Mouse (Mus musculus): ENCODE measurements at regions not wholly inside any gene's neighbourhood (a gene's known extent, or its start where the extent isn't known, plus 50 kb on each side); places are given as distances from the start of the nearest gene placed in this dataset.

DNA sequence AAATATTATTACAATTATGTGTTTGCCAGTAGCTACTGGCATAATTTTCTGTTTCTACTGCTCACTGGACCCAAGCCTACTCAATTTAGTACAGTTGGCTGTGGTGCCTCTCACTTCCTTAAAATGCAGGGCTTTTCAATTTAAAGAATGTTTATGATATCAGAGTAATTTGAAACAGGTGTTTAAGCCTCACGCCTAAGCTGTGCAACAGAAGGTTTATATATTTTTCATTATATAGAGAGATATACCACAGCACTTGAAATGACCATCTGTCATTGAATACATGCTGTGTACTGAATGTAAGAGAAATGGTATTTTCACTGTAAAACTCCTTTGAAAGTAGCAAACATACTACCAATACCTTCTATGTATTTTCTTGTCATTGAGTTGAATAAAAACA, 376.8 kb downstream of the Otol1 start:
- intact Hi-C loops (cut with DNase I) = no loop called here
- DNase-seq (ENCODE audit: low spot score in 2 of 2) = no peak

GRCm38 (mm10) chr3:70385961-70386360, 378.5 kb downstream of the Otol1 start:
- intact Hi-C loops (cut with DNase I) = no loop called here
- DNase-seq (ENCODE audit: low spot score in 2 of 2) = no peak

DNA sequence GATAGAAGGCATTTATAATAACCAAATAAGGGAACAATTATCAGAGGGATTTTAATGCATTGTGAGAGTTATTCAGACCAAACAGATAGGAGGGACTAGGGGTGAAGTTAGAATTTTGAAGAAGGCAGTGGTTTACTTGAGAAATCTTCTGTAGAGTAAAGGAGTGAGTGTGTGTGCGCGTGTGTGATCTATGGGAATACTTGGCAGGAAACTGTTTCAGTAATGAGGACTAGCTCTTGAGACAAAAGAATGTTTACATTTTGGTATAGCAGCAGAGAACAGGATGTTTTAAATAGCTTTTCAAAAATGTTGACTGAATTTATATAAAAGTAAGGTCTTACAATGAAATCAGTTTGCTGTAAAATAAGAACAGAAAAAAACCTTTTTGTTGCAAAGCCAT, 393.8 kb downstream of the Otol1 start:
- DNase-seq (ENCODE audit: low spot score in 2 of 2) = no peak
- intact Hi-C loops (cut with DNase I) = no loop called here

- DNase-seq (ENCODE audit: low spot score in 2 of 2) = no peak
These were observed 399.2 kb downstream of the Otol1 start for GRCm38 (mm10) chr3:70406571-70406970.

GRCm38 (mm10) chr3:70418273-70418672, 410.9 kb downstream of the Otol1 start:
- intact Hi-C loops (cut with DNase I) = no loop called here
- DNase-seq (ENCODE audit: low spot score in 2 of 2) = no peak

More at GRCm38 (mm10) chr3:70406571-70406970, 399.2 kb downstream of the Otol1 start:
- intact Hi-C loops (cut with DNase I) = no loop called here

DNA sequence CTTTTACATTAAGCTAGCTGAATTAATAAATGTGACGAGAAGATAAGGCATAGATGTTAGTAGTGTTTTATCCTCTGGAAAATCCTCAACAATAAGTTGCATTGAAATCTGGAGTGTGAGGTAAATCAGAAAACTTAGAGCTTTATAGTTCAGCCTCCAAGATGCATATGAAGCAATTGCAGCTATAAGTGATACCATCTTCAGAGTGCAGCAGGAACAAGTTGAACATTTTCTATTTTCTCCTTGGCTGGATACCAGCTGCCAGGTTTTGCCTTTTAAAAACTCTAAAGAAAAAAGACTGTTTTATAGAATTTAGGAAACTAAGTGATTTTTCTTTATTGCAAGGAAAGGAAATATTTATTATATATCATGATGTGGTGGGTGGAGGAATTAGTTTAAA, 414.6 kb downstream of the Otol1 start:
- DNase-seq (ENCODE audit: low spot score in 2 of 2) = peak; percentile 47 to 48
- intact Hi-C loops (cut with DNase I) = no loop called here

DNA sequence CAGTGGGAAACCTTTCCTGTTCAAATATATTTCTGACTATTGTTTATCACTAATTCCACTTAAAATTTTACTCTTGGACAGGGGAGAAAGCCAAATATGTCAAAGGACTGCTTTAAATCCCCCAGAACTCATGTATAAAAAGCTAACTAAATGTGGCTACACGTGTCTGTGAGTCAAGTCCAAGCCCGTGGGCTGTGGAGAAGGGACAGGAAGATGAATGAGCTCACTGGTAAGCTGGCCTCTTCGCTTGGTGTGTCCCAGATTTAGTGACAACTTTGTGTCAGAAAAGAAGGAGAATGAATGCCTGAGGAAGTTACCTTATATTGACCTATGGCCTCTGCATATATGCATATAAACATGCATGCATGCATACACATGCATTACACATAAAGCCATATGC, 415.3 kb downstream of the Otol1 start:
- DNase-seq (ENCODE audit: low spot score in 2 of 2) = peak; percentile 17 to 30

DNA sequence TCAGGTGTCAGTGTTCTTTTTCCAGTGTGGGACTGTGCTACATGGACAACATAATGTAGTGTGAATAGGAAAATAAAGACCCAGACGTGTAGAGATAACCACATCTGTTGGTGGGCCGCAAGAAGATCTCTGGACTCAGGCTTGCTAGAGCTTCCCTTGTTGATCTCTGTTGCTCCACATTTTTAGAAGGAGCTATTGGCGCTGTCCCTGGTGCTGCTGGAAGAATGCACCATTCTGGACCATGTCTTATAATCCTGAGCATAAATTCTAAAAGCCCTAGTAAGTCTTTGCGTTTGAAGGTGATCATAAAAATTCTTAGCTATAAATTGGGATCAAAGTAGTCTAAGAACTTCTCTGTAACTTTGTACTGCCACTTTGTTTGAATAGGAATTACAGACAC, 429.3 kb downstream of the Otol1 start:
- no peak for DNase-seq (ENCODE audit: low spot score in 2 of 2)
- intact Hi-C loops (cut with DNase I) = no loop called here

More for the DNA sequence above, 415.3 kb downstream of the Otol1 start:
- intact Hi-C loops (cut with DNase I) = no loop called here

DNA sequence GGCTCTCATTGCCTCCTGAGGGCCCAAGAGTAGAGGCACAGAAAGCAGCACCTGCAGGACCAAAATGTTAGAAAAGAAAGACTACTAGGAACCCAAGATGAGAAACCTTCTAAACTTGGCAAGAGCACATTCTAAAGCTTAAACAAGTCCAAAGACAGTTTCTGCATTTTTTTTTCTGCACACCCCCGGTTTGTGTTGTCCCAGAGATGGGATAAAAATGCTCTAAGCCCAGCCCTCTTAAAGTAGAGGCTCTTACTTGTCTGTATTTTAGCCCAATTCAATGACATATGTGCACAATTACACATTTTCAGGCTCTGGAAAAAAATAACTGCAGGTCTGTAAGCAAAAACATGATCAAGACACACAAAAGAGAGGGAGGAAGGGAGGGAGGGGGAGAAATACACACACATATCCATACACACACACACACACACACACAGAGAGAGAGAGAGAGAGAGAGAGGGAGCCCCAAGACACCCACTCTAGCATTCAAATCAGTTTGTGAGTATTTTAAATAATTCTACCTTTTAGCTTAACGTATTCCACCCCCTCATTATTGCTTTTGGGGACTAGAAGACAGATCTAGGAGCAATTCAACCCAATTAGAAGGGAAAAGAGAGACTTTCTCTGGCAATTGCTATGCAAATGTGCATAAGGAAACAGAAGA, 449.9 kb downstream of the Otol1 start:
- DNase-seq (ENCODE audit: low spot score in 2 of 2) = peak in 1 of 2 experiments; percentile 27
- intact Hi-C loops (cut with DNase I) = no loop called here

DNA sequence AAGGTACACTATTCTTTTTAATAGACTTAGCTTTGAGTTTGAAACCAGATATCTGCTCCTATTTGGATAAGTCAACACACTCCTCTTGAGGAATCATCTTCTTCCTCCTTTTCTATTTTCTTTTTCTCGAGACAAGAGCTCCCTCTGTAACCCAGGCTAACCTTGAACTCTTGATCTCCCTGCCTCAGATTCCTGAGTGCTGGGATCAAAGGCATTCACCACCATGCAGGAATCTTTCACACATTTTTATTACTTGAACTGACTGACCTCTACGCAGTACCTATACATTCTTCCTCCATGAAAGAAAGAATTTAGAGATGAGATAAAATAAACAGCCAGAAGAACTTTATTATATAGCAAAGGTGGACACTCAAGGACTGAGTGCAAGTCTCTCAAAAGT, 453.4 kb downstream of the Otol1 start:
- DNase-seq (ENCODE audit: low spot score in 2 of 2) = no peak
- intact Hi-C loops (cut with DNase I) = no loop called here

GRCm38 (mm10) chr3:70463221-70463620, 455.8 kb downstream of the Otol1 start:
- DNase-seq (ENCODE audit: low spot score in 2 of 2) = no peak
- intact Hi-C loops (cut with DNase I) = no loop called here

DNA sequence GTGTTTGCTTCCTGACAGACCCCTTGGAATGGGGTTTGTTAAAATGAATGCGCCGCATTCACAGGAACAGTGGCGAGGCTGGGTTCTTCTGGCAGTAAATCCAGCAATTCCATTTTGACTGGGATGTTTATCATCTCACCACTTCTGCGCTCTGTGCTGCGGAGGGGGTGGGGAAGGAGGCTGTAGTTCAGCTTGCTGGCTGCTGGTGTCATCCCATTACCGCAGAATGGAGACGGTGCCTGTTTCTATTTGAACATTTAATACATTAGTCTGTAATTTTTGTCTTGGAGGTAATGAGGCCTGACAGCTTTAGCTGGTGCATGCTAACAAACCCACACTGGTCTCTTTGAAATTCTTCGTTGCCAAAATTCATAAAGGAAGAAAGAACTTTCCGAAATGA, 475.1 kb downstream of the Otol1 start:
- DNase-seq (ENCODE audit: low spot score in 2 of 2) = peak; percentile 60 to 69
- intact Hi-C loops (cut with DNase I) = no loop called here

DNA sequence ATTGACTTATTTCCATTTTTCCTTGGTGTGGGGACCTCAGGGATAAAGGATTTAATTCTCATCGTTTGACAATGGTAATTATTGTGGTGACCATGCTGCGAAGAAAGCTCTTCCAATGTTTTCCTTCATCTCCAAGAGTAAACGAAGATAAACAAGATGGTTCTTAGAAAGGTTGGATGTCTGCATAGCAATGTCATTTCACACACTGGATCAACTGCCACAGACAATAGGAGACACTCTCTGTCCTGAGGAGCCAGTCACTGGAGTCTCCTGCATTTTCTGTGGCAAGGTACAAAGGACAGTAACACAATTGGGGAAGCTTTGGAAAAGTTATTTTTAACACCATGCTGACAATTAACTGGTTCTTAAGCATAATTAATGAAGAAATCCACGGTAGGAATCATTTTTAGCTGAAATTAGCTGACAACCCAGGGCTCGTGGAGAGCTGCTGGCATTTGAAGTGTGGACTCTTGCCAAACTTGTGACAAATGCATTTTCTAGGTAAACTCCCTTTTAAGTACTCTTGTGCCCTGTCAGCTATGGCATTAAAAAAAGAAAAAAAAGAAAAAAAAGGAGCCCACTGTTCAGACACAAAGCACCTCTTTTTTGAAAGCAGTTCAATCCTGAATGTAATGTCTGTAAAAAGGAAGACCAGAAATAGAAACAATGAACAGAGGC, 475.8 kb downstream of the Otol1 start:
- intact Hi-C loops (cut with DNase I) = no loop called here
- DNase-seq (ENCODE audit: low spot score in 2 of 2) = no peak

- intact Hi-C loops (cut with DNase I) = no loop called here
- DNase-seq (ENCODE audit: low spot score in 2 of 2) = no peak
These were observed 489.0 kb downstream of the Otol1 start for GRCm38 (mm10) chr3:70496431-70496830.

DNA sequence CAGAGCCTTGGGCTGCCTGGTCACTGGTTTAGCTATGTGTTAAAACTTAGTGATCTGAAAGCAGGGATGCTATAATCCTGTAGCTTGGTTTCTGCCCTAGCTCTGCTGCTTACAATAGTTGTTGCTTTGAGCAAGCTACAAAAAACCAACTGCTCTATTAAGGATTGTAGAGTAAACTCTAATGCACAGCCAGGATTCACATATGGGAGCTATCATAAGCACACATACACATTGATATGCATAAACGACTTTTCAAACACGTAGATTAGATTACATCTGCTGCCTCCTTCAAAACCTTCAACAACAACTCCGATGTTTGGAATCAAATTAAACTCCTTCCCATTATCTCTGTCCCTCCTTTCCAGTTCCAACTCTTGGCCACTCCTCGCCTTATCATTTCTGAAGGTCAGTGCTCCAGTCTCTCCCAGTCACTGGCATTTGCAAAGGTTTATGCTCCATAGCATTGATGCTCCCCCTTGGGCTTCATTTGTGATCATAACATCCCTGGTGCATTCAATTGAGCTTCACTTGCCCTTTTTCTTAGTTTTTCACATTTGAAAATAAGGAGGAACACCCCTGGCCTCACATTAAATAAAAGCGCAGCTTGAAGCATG, 492.9 kb downstream of the Otol1 start:
- intact Hi-C loops (cut with DNase I) = no loop called here
- no peak for DNase-seq (ENCODE audit: low spot score in 2 of 2)

DNA sequence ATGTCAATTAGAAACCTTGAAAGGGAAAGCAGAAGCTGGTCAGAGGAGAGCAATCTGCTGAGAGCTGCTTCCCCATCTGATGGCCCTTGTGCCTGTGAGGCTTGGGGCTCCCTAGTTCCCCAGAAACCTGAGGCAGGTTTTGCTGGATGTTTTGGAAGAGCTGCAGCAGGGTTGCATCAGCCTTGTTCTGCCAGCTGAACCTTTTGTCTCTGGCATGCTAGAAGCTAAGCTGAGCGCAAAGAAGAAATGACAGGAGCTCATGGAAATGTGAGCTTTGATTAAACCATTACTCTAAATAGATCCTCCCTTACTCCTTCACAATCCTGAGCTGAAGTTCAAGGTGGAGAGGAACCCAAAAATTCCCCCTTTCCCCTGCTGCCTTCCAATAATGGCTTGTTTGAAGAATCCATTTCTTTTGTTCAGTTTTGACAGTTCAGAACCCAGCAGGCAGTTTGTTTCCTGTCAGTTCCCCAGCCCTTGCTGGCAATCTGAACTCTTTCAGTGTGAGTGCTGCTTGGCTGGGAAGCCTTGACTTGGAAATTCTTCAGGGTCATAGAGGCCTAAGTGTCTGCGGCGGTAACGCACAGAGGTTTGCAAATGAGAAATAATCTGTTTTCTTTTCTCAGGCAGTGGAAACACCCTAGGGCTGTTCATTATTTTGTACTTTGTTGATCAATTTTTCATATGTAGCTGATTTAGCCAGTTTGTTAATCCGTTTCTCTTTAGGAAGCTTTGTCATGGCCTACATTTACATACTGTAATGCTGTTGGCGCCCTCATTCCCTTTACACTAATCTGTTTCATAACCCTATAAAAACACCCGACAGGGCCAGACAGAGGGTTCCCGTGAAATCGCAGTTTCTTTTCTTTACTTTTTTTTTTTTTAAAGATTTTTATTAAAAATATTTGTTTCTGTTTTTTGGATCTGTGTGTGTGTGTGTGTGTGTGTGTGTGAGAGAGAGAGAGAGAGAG, 493.9 kb downstream of the Otol1 start:
- DNase-seq (ENCODE audit: low spot score in 2 of 2) = peak in 1 of 2 experiments; percentile 5
- intact Hi-C loops (cut with DNase I) = no loop called here

DNA sequence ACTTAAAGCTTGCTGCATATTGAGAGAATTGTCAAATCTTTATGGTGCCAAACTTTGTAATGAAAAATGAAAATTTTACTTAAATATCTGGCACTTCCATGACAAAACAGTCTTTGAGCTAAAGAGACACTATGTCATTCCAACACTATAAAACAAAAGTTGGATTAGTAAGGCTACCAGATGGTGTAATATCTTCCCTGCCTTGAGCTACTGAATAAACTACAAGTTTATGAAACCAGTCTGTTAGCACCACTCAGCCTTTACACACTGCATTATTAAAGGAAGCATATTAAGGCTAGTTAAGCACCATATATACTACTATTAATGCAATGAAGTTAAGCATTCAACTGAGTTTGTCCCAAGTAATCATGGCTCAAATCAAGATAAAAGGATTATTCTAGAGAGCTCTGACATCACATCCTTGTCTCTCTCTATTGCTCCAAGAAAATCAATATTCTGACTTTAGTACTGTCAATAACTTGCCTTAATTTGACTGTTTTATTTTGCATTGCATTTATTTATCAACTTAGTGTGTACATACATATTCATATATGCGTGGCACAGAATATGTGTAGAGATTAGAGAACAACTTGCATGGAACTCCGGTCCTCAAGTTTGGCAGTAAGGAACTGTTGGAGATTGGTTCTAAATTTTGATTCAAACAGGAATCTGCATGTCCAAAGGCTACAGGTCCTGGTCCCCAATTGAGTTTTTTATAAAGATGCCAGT, 526.3 kb downstream of the Otol1 start:
- intact Hi-C loops (cut with DNase I) = no loop called here
- DNase-seq (ENCODE audit: low spot score in 2 of 2) = no peak

DNA sequence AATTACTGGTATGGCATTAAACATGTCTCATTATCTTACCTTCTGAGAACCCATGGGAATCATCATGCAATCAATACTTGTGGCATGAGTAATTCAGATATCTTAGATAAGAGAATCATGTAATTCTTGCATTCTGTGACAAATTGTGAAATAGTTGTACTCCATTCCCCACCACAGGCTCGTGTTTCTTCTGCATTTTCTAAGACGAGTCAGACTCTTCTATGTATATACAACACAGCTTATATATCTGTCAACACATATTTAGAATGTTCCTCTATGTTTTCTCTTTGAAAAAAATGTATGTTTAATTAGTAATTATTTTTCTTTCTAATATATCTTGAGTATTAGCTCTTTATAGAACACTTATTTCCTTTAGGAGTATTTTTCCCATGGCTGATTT, 527.7 kb downstream of the Otol1 start:
- DNase-seq (ENCODE audit: low spot score in 2 of 2) = no peak
- intact Hi-C loops (cut with DNase I) = no loop called here

DNA sequence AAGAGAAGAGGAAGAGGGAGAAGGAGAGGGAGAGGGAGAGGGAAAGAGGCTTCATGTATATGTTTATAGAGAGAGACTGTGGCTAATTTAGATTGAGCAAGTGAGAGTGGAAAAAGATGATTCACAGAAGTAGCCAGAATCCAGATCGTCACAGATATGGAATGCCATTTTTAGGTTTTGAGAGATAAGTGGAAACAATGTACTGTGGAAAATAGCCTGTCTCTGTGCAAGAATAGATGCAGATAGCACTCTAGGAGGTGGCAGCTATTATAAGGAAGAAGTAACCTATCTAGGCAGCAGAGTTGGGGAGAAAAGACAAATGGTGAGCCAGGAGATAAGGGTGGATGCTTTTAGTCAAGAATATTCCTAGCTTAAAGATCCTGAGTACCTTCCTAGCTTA, 536.5 kb downstream of the Otol1 start:
- DNase-seq (ENCODE audit: low spot score in 2 of 2) = peak; percentile 4 to 28
- intact Hi-C loops (cut with DNase I) = no loop called here
